Mouse (Mus musculus): ENCODE results near the gene Gm8024.
"Not testable (repeated sequence)": the region's sequence is repeated elsewhere in the genome, so short reads cannot be mapped to it uniquely, and the experiment has no call there.

Gene Gm8024

GRCm38 (mm10) chr14:42524182-42524581 lies at the start of gene Gm8024:
Gene Gm8024 (minus strand): TSS chr14:42524282.
- DNase-seq (ENCODE audit: low read depth, low spot score), result not testable (repeated sequence)

DNA sequence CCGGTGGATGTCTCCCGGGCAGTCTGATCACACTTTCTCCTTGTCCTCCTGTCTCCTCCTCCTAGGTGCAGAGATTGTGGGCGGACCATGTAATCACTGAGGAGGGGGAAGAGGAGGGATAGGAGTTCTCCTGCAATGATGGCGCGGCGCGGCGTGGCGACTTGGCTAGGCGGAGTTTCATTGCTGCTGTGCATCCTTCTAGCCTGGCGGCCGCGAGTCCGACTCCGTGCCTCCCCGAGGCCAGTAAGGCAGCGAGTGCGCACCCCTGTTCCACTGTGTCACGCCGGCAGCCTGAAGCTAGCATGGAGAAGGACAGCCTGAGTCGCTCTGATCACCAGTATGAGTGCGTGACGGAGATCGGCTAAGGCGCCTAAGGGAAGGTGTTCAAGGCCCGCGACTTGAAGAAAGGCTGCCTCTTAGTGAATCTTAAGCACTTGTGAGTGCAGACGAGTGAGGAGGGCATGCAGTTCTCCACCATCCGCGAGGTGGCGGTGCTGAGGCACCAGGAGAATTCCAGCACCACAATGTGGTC lies 19.2 kb upstream of the Gm8024 start:
- DNase-seq (ENCODE audit: low read depth, low spot score), result not testable (repeated sequence)

DNA sequence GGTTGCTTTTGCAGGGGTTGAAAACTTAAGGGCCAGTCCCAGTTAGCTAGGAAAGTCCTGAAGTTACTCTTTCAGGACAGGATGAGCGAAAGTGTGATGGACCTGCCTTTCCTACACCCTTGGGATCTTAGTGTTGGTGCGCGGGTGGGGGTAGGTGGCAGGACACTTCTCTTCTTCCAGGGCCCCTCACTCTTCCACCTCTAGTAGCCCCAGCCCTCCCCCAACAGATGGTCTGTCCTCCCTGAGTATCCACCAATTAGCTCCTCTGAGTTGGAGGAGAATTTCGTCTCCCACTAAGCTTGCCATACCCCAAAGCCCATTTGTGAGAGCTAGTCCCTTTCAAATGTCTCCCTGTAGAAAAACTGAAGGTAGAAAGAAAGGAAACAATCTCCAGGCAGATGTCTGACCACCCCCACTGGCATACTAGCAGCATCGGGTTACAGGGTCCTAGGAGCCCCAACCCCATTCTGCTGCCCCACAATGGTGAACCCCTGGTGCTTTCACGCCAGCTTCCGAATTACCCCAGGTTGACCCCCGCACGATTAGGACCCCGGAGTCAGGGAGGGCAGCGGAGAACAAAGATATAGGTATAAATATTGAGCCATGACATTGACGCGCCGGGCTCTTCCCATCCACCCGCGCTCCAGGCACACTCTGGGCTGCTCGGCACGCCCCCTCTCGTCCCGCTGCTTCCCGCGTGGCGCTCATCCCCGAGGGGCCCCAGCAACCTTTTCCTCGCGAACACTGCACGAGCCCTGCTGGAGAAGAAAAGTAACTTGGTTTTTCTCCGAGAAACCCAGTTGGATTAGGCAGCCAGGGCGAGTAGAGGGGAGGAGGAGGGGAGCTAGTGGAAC lies 18.5 kb upstream of the Gm8024 start:
- not testable (repeated sequence) for DNase-seq (ENCODE audit: low read depth, low spot score)

DNA sequence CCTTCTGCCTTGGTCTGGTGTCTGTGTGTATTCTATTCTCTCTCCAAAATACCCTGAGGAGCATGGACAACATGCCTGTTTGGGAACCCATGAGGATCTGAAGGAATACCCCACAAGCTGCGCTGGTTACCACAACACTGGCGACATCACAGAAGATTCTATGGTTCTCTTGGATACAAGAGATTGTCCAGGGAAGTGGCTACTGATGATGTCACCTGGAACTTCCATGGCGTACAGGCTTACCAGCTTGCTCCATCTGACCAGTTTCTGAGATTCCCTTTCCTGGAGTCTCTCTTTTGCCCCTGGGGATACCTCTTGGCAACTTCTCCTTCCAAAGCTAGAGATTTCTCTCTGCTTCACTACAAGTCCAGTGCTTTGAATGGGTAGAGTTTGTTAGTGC lies 21.8 kb downstream of the Gm8024 start, which contains the start of gene Gm8020:
TSS of gene Gm8020 (minus strand) at position 101 of the 400 bp plus-strand sequence.
- DNase-seq (ENCODE audit: low read depth, low spot score), result not testable (repeated sequence)

All from brain, adult 2 months (tissue).